ENCODE assay signal across 15 mouse cellular contexts in genomic region chr15:18993512-18993911, GRCm38 (mm10).
"Had no signal": no experiment of that assay in that cellular context is flagged by ENCODE, and none has a peak within 500 bp of the region (broad histone marks: within the 10 kb centered on the region; RNA-seq: fewer than 3 reads in every experiment).

No protein-coding gene starts in this region.

- H3K4me1 ChIP-seq: midbrain, embryonic 10.5 days; midbrain, embryonic 12.5 days; neural tube, embryonic 12.5 days; stomach, embryonic 15.5 days had no signal

- H3K9ac ChIP-seq: lung, embryonic 14.5 days; midbrain, embryonic 12.5 days; neural tube, embryonic 12.5 days; stomach, embryonic 15.5 days had no signal

- DNase-seq: lung, adult 18-20 months; lung, embryonic 14.5 days; lung, postnatal 10 days; lung, postnatal 4 days; midbrain, embryonic 14.5 days; right cerebral cortex, postnatal 14 days; thymus, adult 2 months; thymus, postnatal 25 days; thymus, postnatal 4 days had no signal

- ATAC-seq: midbrain, embryonic 16.5 days had no signal

- H3K27ac ChIP-seq: midbrain, embryonic 10.5 days; midbrain, embryonic 12.5 days; neural tube, embryonic 12.5 days; stomach, embryonic 15.5 days; stomach, postnatal 0 days had no signal

- H3K36me3 ChIP-seq: midbrain, embryonic 10.5 days; midbrain, embryonic 12.5 days; neural tube, embryonic 12.5 days; stomach, embryonic 15.5 days had no signal

- H3K4me3 ChIP-seq: midbrain, embryonic 10.5 days; midbrain, embryonic 12.5 days; neural tube, embryonic 12.5 days; stomach, embryonic 15.5 days had no signal

- H3K9me3 ChIP-seq: midbrain, embryonic 10.5 days; midbrain, embryonic 12.5 days; neural tube, embryonic 12.5 days; stomach, embryonic 15.5 days had no signal

- H3K4me2 ChIP-seq: lung, embryonic 14.5 days; midbrain, embryonic 12.5 days; neural tube, embryonic 12.5 days; stomach, embryonic 15.5 days had no signal

- H3K27me3 ChIP-seq: midbrain, embryonic 12.5 days; neural tube, embryonic 12.5 days; stomach, embryonic 15.5 days had no signal
